Mouse (Mus musculus) layer of hippocampus, adult 9-10 months (tissue): ENCODE results near the gene Gm48551.

Experiments used
- DNase-seq: peaks from one replicate; pipeline ENCODE4 v3.0.0; 2022; ENCODE audit warnings: low spot score

Gm48551 gene

GRCm38 (mm10) chr10:81356991-81357844 is 27.0 kb upstream of the Gm48551 start, which contains the start of gene Mfsd12:
TSS of gene Mfsd12 (plus strand) at chr10:81357491.
- DNase-seq: peak; percentile 60

GRCm38 (mm10) chr10:81358209-81358608 is 26.1 kb upstream of the Gm48551 start:
- DNase-seq: no peak

GRCm38 (mm10) chr10:81358841-81359240 is 25.4 kb upstream of the Gm48551 start:
- DNase-seq: no peak

GRCm38 (mm10) chr10:81360721-81361120 is 23.5 kb upstream of the Gm48551 start:
- no peak for DNase-seq

- DNase-seq: no peak
Measured at GRCm38 (mm10) chr10:81362336-81362949, 21.8 kb upstream of the Gm48551 start.

DNA sequence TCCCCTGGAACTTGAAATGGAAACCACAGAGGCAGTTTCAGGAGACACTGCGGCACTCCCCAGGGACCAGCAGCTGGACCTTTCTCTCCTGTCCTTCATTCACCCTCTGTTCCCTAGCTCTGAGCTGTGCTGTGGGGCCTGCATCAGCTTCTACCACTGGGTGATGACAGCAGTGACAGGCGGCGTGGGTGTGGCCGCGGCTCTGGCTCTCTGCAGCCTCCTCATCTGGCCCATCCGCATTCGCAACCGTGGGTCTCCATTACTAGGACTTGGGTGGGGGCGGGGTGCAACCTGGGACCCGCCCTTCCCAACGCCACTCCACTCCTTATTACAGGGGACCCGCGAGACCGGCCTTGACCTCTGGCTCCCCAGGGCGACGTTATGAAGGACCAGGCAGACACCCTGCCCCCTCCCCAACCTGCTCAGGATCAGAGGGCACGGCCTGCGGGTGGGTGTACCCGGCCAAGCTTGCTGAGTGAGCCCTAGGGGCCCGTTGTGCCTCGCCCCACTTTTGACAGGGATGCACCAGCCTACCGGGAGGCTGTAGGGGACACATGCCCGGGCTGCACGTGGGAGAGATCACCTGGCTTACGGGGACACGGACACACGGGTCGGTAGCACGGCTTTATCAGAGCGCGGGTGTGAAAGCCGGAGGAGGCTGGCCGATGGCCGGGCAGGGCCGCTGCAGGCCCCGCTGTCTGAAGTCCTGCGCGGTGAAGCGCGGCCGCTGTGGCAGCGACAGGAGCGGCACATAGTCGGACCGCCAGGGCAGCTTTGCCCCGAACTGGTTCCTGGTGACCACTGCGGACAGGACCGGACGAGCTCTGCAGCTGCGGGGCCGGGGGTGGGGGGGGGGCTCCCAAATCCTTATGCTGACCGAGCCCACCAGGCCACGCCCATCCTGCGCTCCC is 20.6 kb upstream of the Gm48551 start:
- DNase-seq: no peak

GRCm38 (mm10) chr10:81364666-81365065 is 19.6 kb upstream of the Gm48551 start:
- DNase-seq: no peak

GRCm38 (mm10) chr10:81365073-81365472 is 19.2 kb upstream of the Gm48551 start:
- no peak for DNase-seq

- no peak for DNase-seq
Measured at GRCm38 (mm10) chr10:81365672-81366476, 18.4 kb upstream of the Gm48551 start, which contains the start of gene 4930404N11Rik. TSS of gene 4930404N11Rik (minus strand) at chr10:81365816.

GRCm38 (mm10) chr10:81366477-81367206 is 17.6 kb upstream of the Gm48551 start:
- DNase-seq: no peak

DNA sequence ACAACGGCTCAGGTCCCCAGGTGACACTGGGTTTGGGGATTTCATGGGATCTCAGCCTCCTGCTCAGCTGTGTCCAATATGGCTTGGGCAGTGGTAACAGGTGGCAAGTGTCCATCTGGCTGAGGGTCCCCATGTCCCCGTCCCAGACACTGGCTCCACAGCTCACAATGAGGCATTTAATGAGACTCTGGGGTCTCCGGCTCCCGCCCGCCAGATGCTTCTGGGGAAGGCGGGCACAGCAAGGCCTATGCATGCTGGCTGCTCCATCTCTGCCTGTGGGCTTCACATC is 17.1 kb upstream of the Gm48551 start:
- DNase-seq: no peak

GRCm38 (mm10) chr10:81375322-81375721 is 8.9 kb upstream of the Gm48551 start:
- no peak for DNase-seq

GRCm38 (mm10) chr10:81376561-81377361 is 7.5 kb upstream of the Gm48551 start:
- DNase-seq: no peak

DNA sequence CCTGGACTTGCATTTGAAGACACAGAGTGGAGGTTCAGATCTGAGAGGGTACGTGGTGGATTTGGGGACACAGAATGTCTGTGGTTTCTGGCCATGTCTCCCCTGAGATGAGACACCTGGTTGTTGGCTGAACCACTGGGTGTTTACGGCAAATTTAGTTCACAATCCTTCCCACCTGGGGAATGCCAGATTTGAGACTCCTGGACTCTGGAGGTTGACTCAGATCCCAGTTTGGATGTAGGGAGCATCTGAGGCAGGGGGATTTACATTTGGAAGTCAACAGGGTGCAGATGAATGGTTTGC is 7.0 kb upstream of the Gm48551 start:
- no peak for DNase-seq

- no peak for DNase-seq
Measured at GRCm38 (mm10) chr10:81377793-81378552, 6.3 kb upstream of the Gm48551 start, which contains the start of gene Fzr1. TSS of gene Fzr1 (minus strand) at chr10:81378516.

GRCm38 (mm10) chr10:81378553-81379182 is 5.6 kb upstream of the Gm48551 start:
- DNase-seq: peak; percentile 100

DNA sequence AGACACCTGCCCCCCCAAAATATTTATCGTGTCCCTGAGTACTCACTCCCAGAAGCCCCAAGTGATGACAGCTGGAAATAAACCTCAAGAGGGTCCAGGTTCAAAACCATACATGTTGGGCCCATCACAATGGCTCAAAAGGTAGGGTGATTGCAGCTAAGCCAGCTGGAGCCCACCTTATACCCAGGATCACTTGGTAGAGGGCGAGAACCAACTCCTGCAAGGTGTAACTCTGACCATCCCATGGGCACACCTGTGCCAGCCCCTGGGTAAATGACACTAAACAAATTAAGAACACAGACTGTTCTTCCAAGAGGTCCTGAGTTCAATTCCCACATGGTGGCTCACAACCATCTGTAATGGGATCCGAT is 5.1 kb upstream of the Gm48551 start:
- no peak for DNase-seq

- no peak for DNase-seq
Measured at GRCm38 (mm10) chr10:81379809-81380378, 4.4 kb upstream of the Gm48551 start.

GRCm38 (mm10) chr10:81382039-81382438 is 2.2 kb upstream of the Gm48551 start:
- DNase-seq: no peak
